Mouse (Mus musculus): ENCODE data around the gene Ddx56.

DNA sequence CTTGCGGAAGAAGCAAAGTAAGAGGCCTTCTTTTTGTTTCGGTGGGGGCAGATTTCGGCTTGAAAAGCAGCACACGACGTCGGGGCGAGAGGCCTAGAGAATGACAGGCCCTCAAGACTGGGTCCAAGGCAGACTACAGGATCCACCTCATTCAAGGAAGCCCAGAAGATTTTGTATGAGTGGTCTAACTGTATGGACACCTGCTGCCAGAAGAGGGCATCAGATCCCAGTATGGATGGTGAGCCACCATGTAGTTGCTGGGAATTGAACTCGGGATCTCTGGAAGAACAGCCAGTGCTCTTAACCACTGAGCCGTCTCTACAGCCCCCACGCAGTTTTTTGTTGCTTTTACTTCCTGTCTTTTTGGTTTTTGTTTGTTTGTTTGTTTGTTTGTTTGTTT is 45.4 kb downstream of the Ddx56 start:
- TF ChIP-seq ZKSCAN1 (IDR thresholded peaks at IDR 0.05; ENCODE audit: borderline replicate concordance, low read depth, low read length) (no peak), UBTF (IDR thresholded peaks at IDR 0.05; ENCODE audit: low read depth, low read length) (no peak), POLR2A (IDR thresholded peaks at IDR 0.05; ENCODE audit: low read depth, low read length) (no peak), MAZ (IDR thresholded peaks at IDR 0.05; ENCODE audit: low read depth, low read length) (no peak), CTCF (conservative IDR thresholded peaks at IDR 0.05 in 1 of 2, IDR thresholded peaks at IDR 0.05 in 1 of 2; ENCODE audit: low read depth in 2 of 2, low read length in 2 of 2) (peak in 1 of 2 experiments; percentile 17; a peak in 1 of 4 replicates), ZNF384 (IDR thresholded peaks at IDR 0.05; ENCODE audit: low read depth, low read length) (no peak), HCFC1 (IDR thresholded peaks at IDR 0.05; ENCODE audit: low read depth, low read length) (no peak), NRF1 (IDR thresholded peaks at IDR 0.05; ENCODE audit: low read depth, low read length) (no peak), RCOR1 (conservative IDR thresholded peaks at IDR 0.05; ENCODE audit: low read depth, low read length) (no peak), TBP (conservative IDR thresholded peaks at IDR 0.05; ENCODE audit: low read depth, low read length) (no peak)

Data from CH12.LX (cell line).